Mouse (Mus musculus) olfactory bulb, adult 2 months (tissue): ENCODE results near the gene Yes1.

Experiments
- CTCF ChIP-seq: fragments of 200-500 bp; IDR thresholded peaks from 2 replicates; pipeline ENCODE4 v1.5.1; 2012; ENCODE audit warnings: low read depth, mild to moderate bottlenecking, low read length, moderate library complexity; ENCODE audit not compliant: insufficient read depth
- POLR2A ChIP-seq: fragments of 200-500 bp; IDR thresholded peaks from 2 replicates; pipeline ENCODE4 v1.6.1; 2012; ENCODE audit warnings: mild to moderate bottlenecking, low read depth, low read length, moderate library complexity; ENCODE audit not compliant: insufficient read depth

DNA sequence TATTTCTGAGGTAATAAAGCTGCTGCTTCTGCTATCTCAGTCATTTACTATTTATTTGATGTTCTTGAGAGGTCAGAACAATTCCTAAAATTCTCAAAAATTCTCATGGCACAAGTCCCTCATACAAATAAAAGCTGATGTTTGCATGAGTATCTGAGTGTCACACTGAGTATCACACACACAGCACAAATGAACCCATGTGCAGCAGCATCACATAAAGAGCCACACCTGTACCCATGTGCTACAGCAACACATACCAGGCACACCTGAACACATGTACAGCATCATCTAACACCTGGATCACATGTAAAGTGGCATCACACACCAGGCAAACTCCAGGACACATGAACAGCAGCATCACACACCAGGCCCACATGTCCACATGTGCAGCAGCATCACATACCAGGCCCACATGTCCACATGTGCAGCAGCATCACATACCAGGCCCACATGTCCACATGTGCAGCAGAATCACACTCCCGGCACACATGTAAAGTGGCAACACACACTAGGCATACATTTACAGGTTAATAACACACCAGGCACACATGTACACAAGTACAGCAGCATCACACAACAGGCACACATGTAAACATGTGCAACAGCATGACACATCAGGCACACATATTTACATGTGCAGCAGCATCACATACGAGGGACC, 102.2 kb downstream of the Yes1 start:
- TF ChIP-seq CTCF = no peak
- TF ChIP-seq POLR2A = no peak
